Mouse (Mus musculus) cerebellum, adult 2 months (tissue): ENCODE measurements at regions not wholly inside any gene's neighbourhood (a gene's known extent, or its start where the extent isn't known, plus 50 kb on each side); places are given as distances from the start of the nearest gene placed in this dataset.

Source experiments
- CTCF ChIP-seq: fragments of 200-500 bp; IDR thresholded peaks from 2 replicates; pipeline ENCODE4 v1.5.1; 2011; ENCODE audit warnings: low read depth, mild to moderate bottlenecking, control low read depth, low read length, moderate library complexity, borderline replicate concordance; ENCODE audit not compliant: insufficient read depth
- POLR2A ChIP-seq: fragments of 200-500 bp; IDR thresholded peaks from 2 replicates; pipeline ENCODE4 v1.6.1; 2011; ENCODE audit warnings: low read length, control low read depth, borderline replicate concordance; ENCODE audit not compliant: insufficient read depth

DNA sequence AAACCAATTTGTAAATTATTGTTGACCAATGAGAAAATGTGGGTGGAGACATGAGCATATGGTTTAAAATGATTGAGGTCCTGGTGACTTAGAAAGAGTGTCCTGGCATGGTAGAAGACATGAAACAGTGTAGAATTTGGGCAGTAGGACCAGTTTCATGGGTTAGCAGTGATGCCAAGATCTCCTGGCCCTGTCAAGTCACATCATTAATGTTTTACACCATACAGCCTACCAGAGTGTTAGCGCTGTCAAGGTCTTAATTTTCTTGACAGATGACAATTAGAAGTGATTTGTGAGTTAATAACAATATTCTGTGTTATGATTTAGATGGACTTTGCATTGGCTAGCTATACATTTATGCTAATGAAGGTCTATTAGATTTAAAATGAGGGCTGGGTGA is 939.8 kb downstream of the Pla2g4a start:
- TF ChIP-seq POLR2A (no peak), CTCF (no peak)
